Mouse (Mus musculus): Measurements from ENCODE around the gene Mllt11. TPM values are rescaled to one million over a fixed set of nuclear protein-coding genes. Genes with fewer than 3 reads are reported as not detected.

The Mllt11 gene
- total RNA-seq, 2 experiments from 2014 or later = 18.5 to 26.7 TPM

DNA sequence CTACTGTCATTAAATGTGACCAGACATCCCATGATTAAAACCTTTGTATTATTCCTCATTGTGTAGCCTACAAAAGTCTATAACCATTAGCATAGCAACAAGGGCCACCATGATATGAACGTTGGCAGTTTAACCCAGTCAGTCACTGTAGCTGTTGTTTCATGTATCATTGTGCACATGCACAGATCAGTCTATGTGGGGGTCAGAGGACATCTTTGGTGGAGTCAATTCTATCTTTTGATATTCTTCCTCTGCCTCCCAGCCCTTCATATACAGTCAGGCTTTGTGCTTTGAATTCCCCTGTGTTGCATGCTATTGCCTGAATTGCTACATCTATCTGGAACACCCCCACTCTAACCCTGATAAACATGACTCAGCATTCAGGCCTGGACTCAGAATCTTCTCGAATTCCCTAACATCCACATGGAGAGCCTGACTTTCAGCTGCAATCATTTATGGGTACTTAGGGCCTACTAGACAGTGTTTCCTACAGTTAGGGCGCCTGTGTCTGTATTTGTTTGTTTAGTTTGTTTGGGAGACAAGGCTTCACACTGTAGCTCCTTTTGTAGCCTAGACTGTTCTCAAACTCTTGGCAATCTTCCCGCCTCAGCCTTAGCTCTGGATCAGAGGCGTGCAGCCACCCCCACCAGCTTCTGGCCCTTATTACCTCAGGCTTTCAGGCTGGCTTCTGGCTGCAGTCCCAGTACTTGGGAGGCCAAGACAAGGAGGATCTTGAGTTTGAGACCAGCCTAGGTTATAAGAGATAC is 14.7 kb upstream of the Mllt11 start:
- DNase-seq (ENCODE audit: low spot score in 2 of 2) = no peak

- no peak for DNase-seq (ENCODE audit: low spot score in 2 of 2)
These were observed 11.1 kb upstream of the Mllt11 start for GRCm38 (mm10) chr3:95243086-95243485.

GRCm38 (mm10) chr3:95241498-95241897 is 9.5 kb upstream of the Mllt11 start, which contains the start of gene Gm128:
Gene Gm128 (minus strand): TSS chr3:95241598.
- no peak for DNase-seq (ENCODE audit: low spot score in 2 of 2)

- DNase-seq (ENCODE audit: low spot score in 2 of 2) = no peak
These were observed 8.9 kb upstream of the Mllt11 start for GRCm38 (mm10) chr3:95240900-95241299.

DNA sequence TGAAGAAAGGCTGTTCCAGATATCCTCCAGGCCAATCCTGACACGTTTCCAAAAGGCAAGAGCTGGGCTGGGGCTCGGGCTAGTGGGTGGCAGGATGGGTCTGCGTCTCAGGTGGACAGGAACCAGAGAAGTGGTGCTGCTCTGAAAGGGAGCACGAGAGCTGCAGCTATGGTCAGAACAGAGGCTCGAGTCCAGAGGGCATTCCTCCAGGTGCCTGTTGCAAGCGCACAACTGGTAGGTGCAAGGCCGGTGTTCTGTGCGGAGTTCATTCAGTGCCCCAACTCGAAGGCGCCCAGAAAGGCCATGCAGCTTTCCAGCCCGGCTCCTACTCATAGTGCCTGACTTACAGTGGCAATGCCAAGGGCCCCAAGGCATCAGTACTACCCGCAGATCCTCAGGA is 8.0 kb upstream of the Mllt11 start:
- DNase-seq (ENCODE audit: low spot score in 2 of 2) = no peak

DNA sequence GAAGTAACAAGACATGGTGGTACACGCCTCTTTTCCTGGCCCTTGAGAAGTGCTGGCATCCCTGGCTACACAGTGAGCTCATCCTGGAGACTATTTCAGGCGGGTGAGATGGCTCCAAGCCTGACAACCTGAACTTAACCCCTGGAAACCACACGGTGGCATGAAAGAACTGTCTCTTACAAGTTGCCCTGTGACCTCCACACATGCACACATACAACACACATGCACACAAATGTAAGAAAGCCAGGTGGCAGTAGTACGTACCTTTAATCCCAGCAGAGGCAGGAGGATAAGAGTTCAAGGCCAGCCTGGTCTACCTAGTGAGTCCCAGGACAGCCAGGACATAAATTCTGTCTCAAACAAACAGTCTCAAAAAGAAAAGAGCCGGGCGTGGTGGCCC is 7.1 kb upstream of the Mllt11 start:
- DNase-seq (ENCODE audit: low spot score in 2 of 2) = no peak

- no peak for DNase-seq (ENCODE audit: low spot score in 2 of 2)
These were observed 5.6 kb upstream of the Mllt11 start for GRCm38 (mm10) chr3:95237541-95238099.

- DNase-seq (ENCODE audit: low spot score in 2 of 2) = no peak
These were observed 3.7 kb upstream of the Mllt11 start for GRCm38 (mm10) chr3:95235386-95236301.

GRCm38 (mm10) chr3:95233303-95233980 is 1.5 kb upstream of the Mllt11 start:
- DNase-seq (ENCODE audit: low spot score in 2 of 2) = no peak

- DNase-seq (ENCODE audit: low spot score in 2 of 2) = no peak
These were observed 800 bp upstream of the Mllt11 start for GRCm38 (mm10) chr3:95232771-95233170.

DNA sequence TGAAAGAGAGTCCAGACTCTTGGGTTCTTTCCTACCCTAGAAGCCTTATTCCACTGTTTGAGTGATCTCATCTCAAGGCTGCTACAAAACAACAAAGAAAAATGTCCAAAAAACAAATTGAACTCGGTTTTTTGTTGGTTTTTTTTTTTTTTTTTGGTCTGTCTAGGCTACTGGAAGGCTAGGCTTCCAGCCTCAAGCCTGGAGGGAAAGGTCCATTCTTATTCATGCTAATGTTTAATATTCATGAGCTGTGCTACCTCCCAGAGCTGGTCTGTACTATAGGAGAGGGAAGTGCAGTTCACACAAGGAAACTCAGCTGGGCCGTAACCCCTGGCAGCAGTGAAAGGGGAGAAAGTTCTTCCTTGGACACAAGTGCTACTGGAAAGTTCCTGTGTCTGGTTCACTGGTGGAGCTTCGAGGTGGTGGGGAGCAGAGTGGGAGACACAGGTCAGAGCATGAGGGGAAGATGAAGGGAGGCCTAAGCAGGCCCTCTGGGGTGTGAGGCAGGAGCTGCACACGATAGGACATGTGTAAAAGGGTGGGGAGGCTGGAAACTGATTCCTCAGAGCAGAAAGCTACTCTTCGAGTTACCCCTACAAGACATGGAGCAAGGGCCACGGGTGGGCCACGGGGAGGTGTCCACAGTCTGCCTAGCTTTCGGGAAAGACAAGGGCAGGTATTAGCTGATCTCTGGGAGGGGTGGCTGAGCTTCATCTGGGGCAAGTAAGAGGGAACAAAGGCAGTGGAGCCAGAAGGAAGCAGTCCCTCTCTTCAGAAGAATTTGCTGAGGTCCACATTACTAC is 1.3 kb downstream of the Mllt11 start:
- DNase-seq (ENCODE audit: low spot score in 2 of 2) = no peak

DNA sequence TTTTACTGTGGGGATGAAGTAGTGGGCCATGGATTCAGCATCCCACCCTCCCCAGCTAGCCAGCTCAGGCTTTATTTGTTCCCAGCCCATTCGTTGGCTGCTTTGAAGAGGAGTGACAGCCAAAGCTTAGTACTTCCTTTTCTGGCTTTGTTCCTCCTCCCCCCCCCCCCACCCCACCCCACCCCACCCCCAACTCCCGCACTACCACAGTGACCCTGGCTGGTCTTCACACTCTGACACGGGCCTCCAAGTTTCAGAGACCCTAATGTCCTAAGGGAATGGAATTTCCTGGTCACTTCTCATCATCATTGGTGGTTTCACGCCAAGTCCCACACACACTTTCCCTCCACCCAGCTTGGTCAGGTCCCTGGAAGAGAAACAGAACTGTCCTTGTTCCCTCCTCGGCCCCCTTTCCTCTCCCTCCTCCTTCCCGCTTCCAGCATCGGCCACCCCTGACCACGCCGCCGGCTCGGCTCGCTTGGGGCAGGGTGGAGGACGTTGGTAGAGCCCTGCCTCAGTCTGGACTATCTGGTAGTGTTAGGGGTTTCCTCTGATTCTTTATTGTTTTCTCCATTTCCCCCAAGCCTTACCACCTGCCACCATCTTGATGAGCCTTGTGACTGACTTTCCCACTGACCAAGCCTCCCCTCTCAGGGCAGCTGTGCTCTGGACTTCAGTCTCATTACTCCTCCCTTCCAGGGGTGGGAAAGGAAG is 2.0 kb downstream of the Mllt11 start:
- DNase-seq (ENCODE audit: low spot score in 2 of 2) = peak in 1 of 2 experiments; percentile 23

DNA sequence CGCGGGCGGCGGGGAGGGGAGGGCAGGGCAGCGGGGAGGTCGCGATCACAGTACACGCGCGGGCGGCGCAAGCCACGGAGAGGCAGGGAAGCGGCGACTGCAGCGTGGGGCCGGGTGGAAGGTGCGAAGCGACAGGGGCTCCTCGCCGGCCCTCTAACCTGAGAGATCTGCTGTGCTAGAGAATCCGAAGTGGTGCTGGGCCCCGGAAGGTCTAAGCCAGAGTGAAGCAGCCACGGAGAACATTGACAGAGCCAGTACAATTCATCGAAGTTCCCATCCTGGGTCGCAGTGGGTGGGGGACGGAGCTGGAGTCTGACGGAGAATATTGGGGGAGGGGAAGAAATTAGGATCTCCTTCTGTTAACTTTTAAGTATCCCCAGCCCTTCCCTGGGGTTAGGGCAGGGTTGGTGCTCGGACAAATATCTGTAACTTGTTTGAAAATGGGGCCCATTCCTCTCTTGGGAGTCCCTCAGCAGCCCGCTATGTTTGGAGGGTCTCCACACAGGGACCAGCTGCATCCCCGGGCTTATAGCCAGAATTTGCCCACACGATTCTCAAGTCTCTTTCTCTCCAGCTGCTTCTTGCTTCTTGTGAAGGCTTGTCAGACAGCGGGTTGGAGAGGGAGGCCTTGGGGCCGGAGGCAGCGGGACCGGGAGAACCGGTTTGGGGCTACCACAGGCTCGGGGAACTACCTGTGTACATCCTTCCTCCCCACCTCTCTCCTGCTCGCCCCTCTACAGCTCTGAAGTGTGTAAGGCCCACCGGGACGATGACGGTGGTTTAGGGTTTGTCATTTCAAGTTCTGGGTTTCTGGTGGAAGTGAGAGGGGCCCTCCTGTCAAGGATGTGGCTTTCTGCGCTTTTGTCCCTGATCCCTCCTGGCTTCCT is 2.8 kb downstream of the Mllt11 start:
- no peak for DNase-seq (ENCODE audit: low spot score in 2 of 2)

- peak; percentile 67 to 75 for DNase-seq (ENCODE audit: low spot score in 2 of 2)
These were observed 3.6 kb downstream of the Mllt11 start, which contains the start of gene Cdc42se1 for GRCm38 (mm10) chr3:95228148-95228893. Gene Cdc42se1 (plus strand): TSS chr3:95228732.

DNA sequence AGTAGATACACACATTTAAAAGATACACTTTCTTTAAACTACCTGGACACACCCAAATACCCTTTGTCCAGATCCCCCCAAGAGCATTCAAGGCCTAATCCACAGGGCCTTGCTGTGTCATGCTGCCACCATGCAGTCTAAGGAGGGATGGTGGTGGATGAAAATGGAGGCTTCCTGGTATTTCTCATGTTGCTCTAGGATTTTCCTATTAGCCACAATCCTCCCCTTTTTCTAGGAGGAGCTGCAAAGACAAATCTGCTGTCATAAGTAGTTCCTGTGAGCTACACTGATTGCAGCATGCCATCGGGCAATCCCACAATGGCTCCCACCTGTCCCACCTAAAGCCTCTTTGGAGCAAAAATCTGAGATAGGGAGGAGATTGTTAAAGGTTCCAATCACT is 4.8 kb downstream of the Mllt11 start:
- DNase-seq (ENCODE audit: low spot score in 2 of 2) = no peak

- DNase-seq (ENCODE audit: low spot score in 2 of 2) = no peak
These were observed 7.7 kb downstream of the Mllt11 start for GRCm38 (mm10) chr3:95224295-95224694.

DNA sequence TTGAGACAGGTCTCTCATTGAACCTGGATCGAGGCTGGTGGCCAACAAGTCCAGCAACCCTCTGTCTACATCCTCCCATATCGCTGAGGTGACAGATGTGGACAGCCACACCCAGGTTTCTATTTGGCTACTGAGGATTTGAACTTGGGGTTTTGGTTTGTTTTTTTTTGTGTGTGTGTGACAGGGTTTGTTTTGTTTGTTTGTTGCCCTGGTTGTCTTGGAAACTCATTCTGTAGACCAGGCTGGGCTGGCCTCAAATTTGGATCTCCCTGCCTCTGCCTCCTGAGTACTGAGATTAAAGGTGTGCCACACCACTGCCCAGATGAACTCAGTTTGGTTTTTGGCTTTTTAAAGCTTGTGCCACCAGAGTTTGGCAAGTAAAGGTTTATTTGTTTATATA is 8.9 kb downstream of the Mllt11 start:
- DNase-seq (ENCODE audit: low spot score in 2 of 2) = no peak

Data from adrenal gland, postnatal 4 days (tissue).